Mouse (Mus musculus) E14TG2a.4 (cell line): ENCODE data around the gene Tmem42.

ENCODE experiments used
- H3K27me3 ChIP-seq: 2 replicates; pipeline ENCODE4 v1.6.1; 2014; ENCODE audit warnings: low read length, control low read depth; ENCODE audit not compliant: insufficient read depth
- H3K36me3 ChIP-seq: 2 replicates; pipeline ENCODE4 v1.6.1; 2014; ENCODE audit warnings: low read length, control low read depth; ENCODE audit not compliant: insufficient read depth
- H3K4me1 ChIP-seq: replicated peaks from 2 replicates; pipeline ENCODE4 v1.6.1; 2014; ENCODE audit warnings: low read depth, low read length, control low read depth
- H3K4me3 ChIP-seq: replicated peaks from 2 replicates; pipeline ENCODE4 v1.5.1; 2014; ENCODE audit warnings: mild to moderate bottlenecking, low read length
- H3K9me3 ChIP-seq: 2 replicates; pipeline ENCODE4 v1.6.1; 2014; ENCODE audit warnings: low read length, control low read depth
- CTCF ChIP-seq: conservative IDR thresholded peaks from 2 replicates; pipeline ENCODE4 v1.5.1; 2014; ENCODE audit warnings: low read length
- NANOG ChIP-seq: IDR thresholded peaks from 2 replicates; pipeline ENCODE4 v1.6.1; 2014; ENCODE audit warnings: borderline replicate concordance, low read length, mixed read lengths
- POU5F1 ChIP-seq: IDR thresholded peaks from 2 replicates; pipeline ENCODE4 v1.6.1; 2014; ENCODE audit warnings: low read length, borderline replicate concordance

Tmem42 gene

DNA sequence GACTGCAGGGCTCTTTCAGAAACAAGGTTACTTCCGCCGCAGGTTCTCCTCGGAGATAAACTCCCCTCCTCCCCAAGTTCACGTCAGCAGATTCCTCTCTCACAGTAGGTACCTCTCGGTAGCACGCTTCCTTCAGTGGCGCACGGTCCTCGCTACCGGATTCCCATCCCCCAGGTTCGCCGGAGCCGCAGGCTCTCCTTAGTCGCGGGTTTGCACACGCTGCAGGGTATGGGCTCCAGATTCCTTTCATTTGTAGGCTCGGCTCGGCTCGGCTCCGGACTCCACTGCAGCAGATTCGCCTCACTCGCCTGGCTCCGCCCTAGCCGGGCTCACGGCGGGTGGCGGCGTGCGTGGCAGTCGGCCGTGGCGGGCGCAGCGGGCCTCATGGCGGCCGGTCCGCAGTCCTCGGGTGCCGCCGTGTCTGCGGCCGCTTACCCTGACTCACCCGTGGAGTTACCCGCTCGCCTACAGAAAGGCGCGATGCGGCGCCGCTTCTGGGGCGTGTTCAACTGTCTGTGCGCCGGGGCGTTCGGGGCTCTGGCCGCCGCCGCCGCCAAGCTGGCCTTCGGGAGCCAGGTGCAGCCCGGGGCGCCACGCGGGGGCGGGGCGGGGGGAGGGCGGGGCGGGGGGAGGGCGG lies at the start of gene Tmem42:
Tmem42 (plus strand) TSS at position 332 of the 637 bp plus-strand sequence.
- H3K4me1 ChIP-seq: peaks cover 20% of the 10 kb centered on the region
- TF ChIP-seq NANOG: no peak
- TF ChIP-seq POU5F1: no peak
- no peak for TF ChIP-seq CTCF

DNA sequence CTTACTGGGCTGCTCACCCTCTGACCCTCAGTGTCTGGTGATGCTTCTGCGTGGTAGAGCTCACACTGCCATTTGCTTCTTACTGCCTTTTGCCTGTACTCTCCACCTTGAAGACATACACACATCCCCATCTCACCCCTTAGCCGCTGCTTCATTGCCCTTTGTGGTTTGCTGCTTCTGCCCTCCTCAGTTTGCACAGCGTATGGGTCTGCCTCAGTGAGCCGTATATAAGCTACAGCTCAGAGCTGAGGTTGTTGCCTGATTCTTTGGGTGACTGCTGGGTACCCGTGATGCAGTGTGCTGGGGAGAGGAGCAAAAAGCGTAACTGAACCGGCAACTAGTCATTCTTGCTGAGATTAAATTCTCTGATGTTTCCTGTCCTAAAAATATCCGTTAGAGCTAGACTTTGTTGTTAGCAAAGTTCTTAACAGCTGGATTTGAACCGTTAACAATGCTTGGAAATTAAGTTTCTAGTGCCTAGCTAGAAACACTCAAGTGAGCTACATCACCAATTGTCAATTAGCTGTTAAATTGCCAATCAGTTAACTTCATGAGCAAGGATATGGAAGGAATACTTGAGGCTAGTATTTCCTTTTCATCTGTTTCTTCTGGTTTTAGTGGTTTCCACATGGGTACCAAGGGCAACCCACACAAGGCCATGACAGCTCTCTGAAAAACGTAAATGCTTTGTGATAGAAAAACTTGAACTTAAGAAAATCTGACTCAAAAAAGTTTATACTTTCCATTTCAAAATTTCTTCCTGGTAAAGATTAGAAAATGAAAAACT lies 22.5 kb upstream of the Tmem42 start:
- no peak for TF ChIP-seq POU5F1
- TF ChIP-seq CTCF: no peak
- TF ChIP-seq NANOG: no peak

More for the DNA sequence above, at the start of gene Tmem42:
- H3K36me3 ChIP-seq: peaks cover 31% of the 10 kb centered on the region
- H3K27me3 ChIP-seq: peaks cover 17% of the 10 kb centered on the region
- H3K9me3 ChIP-seq: no peaks in the 10 kb centered on the region
- peak within 1 kb of the TSS; percentile 86 for H3K4me3 ChIP-seq

DNA sequence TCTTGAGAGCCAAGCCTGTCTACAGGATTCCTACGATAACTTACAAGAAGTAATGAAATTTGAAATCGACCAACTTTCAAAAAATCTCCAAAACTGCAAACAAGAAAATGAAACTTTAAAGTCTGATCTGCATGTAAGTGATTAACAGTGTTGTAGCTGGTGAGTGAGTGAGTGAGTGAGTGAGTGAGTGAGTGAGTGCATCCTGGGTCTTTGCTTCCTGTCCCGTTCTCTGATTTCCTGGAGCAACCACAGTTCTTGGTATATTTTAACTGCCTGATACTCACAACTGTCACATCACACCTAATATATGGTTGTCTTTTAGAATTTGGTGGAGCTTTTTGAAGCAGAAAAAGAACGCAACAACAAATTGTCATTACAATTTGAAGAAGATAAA lies 21.9 kb upstream of the Tmem42 start:
- H3K36me3 ChIP-seq: peaks cover 99% of the 10 kb centered on the region
- no peak for TF ChIP-seq POU5F1
- TF ChIP-seq CTCF: no peak
- TF ChIP-seq NANOG: no peak
- no peaks in the 10 kb centered on the region for H3K4me1 ChIP-seq
- no peak overlapping the region for H3K4me3 ChIP-seq
- no peaks in the 10 kb centered on the region for H3K27me3 ChIP-seq
- H3K9me3 ChIP-seq: no peaks in the 10 kb centered on the region

More for the DNA sequence above, 22.5 kb upstream of the Tmem42 start:
- H3K9me3 ChIP-seq: no peaks in the 10 kb centered on the region
- no peaks in the 10 kb centered on the region for H3K4me1 ChIP-seq
- H3K36me3 ChIP-seq: peaks cover 99% of the 10 kb centered on the region
- no peak overlapping the region for H3K4me3 ChIP-seq
- no peaks in the 10 kb centered on the region for H3K27me3 ChIP-seq

DNA sequence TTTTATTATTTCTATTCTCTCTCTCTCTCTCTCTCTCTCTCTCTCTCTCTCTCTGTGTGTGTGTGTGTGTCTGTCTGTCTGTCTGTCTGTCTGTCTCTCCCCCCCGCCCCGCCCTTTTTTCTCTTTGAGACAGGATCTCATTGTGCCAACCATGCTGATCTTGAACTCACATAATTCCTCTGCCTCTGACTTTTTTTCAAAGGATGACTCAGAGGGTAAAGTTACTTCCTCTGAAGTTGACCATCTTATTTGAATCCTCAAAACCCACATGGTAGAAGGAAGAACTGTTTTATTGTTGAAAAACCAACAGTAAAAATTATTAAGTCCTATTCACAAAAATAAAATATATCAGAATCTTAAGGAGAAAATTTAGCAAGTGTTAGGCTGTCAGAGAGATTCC lies 16.4 kb upstream of the Tmem42 start:
- TF ChIP-seq CTCF: no peak
- no peak for TF ChIP-seq POU5F1
- no peak for TF ChIP-seq NANOG
- H3K4me3 ChIP-seq: no peak overlapping the region
- H3K27me3 ChIP-seq: no peaks in the 10 kb centered on the region
- H3K36me3 ChIP-seq: peaks cover 99% of the 10 kb centered on the region
- H3K9me3 ChIP-seq: no peaks in the 10 kb centered on the region
- H3K4me1 ChIP-seq: no peaks in the 10 kb centered on the region

DNA sequence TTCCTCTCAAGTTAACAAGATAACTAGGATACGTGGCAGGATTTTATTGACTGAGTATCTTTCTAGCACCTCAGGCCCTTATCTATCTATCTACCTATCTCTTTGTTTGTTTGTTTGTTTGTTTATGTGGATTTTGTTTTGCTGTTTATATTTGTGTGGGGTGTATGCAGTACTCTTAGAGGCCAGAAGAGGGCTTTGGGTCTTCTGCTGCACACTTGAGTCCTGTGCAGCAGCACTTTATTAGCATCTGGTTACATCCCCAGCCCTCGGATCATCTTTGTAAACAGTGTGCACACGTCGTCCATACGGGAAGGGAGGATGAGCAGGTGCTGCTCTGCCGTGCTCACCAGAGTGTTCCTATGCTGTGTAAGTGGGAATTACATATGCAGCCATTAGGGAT lies 15.1 kb upstream of the Tmem42 start:
- H3K27me3 ChIP-seq: no peaks in the 10 kb centered on the region
- no peaks in the 10 kb centered on the region for H3K4me1 ChIP-seq
- TF ChIP-seq NANOG: no peak
- TF ChIP-seq CTCF: peak; percentile 69
- no peak overlapping the region for H3K4me3 ChIP-seq
- peaks cover 99% of the 10 kb centered on the region for H3K36me3 ChIP-seq
- H3K9me3 ChIP-seq: no peaks in the 10 kb centered on the region

DNA sequence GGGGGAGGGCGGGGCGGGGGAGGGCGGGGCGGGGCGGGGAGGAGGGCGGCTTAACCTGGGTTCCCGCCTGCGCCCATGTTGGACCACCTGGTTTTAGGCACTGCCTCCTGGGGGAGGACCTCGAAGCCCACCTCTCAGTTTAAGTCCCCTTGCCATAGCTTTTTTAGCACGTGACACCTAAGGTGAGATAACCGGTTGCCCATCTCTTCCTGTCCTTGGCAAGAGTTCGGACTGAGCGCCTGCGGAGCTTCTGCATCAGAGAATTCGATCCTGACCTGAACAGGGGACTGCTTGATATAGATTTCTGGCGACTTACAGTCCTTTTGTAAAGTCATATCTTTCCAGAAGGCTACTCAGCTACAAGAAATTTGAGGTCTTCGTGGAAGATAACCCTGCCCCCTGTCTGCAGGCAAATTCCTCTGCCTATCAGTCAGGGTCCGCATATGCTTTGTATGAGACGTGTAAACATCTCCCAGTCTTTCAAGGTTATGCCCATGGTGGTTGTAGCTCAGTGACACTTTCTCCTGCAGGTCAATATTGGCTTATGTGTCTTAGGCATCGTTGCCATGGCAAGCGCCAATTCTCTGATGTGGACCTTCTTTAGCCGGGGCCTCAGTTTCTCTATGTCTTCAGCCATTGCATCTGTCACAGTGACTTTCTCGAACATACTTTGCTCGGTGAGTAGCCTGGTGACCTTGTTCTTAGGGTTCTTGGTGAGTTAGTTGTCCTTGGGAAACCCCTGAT lies 682 bp downstream of the Tmem42 start:
- TF ChIP-seq NANOG (no peak), CTCF (no peak), POU5F1 (no peak)
- peaks cover 20% of the 10 kb centered on the region for H3K4me1 ChIP-seq
- peaks cover 24% of the 10 kb centered on the region for H3K36me3 ChIP-seq
- H3K27me3 ChIP-seq: peaks cover 20% of the 10 kb centered on the region
- no peaks in the 10 kb centered on the region for H3K9me3 ChIP-seq
- peak overlapping the region; percentile 41; the same call in 1 of the 2 replicates for H3K4me3 ChIP-seq

DNA sequence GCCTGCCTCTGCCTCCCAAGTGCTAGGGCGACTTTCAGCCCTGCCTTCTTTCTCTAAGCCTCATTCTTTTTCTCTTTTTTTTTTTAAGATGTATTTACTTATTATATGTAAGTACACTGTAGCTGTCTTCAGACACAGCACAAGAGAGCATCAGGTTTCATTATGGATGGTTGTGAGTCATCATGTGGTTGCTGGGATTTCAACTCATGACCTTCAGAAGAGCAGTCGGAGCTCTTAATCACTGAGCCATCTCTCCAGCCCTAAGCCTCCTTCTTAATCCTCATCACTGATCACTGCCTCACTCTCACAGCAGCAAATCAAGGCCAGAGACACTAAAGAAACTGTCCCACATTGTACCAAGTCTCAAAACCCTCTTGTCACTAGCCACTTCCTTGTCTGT lies 3.1 kb downstream of the Tmem42 start:
- H3K4me1 ChIP-seq: peaks cover 19% of the 10 kb centered on the region
- no peaks in the 10 kb centered on the region for H3K9me3 ChIP-seq
- TF ChIP-seq POU5F1 (no peak), CTCF (no peak), NANOG (no peak)
- H3K36me3 ChIP-seq: peaks cover 4% of the 10 kb centered on the region
- no peak overlapping the region for H3K4me3 ChIP-seq
- peaks cover 20% of the 10 kb centered on the region for H3K27me3 ChIP-seq

DNA sequence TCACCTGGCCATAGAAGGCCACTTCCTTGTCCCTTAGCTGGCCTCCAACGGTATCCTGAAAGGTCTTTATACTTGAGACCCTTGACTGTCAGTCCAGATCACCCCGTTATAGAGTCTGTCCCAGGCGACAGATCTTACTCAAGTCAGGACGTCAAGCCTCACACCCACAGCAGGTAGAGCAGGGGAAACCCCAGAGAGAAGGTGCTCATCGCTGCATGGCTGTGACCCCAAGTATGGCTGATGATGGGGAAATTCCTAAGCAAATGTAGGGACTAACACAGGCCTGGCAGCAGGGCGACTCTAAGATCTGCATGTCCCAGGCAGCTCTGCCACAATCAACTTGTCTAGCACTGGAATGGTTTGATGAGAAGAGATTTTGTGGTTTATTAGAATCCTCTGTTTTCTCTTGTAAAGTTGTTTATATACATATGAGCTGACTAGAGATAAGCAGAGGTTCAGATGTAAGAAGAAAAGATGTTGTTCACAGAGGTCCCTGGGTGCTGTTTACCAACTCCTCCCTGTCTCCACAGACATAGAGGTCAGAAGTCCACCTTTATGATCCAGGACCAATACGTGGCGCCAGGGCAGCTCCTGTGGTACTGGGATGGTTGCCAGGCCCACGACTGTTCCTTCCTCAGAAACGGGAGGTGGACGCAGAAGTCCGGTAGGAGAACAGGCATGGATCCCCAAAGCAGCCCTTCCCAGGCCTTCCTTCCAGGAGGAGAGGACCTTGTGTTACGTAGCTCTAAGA lies 10.5 kb downstream of the Tmem42 start:
- no peaks in the 10 kb centered on the region for H3K9me3 ChIP-seq
- H3K36me3 ChIP-seq: no peaks in the 10 kb centered on the region
- H3K4me3 ChIP-seq: no peak overlapping the region
- 0 out of 2 replicates have a peak, but pooled peaks cover 6% of the 10 kb centered on the region for H3K27me3 ChIP-seq
- TF ChIP-seq POU5F1: no peak
- no peak for TF ChIP-seq CTCF
- TF ChIP-seq NANOG: no peak
- H3K4me1 ChIP-seq: no peaks in the 10 kb centered on the region
